Comparison of ENCODE assay signal across 9 mouse cellular contexts in genomic region chr5:43673083-43673482, GRCm38 (mm10). TPM values are rescaled to one million over a fixed set of nuclear protein-coding genes. Genes with fewer than 3 reads are reported as not detected.
DNase-seq lines count a peak whose midpoint lies in the region; ATAC-seq lines count a peak whose summit lies in the region.
"Had no signal": no experiment of that assay in that cellular context is flagged by ENCODE, and none has a peak within 500 bp of the region (broad histone marks: within the 10 kb centered on the region; RNA-seq: fewer than 3 reads in every experiment).

No protein-coding gene starts in this region.

- peak overlapping the region; percentile 61 for H3K4me2 ChIP-seq in hindbrain, embryonic 11.5 days (replicated peaks; ENCODE audit: low read depth, low read length)
- peak overlapping the region; percentile 52 for H3K4me2 ChIP-seq in midbrain, embryonic 11.5 days

- DNase-seq in heart, embryonic 10.5 days (ENCODE audit: low spot score): peak; percentile 58
- DNase-seq in heart, postnatal 4 days: no peak
- peak; percentile 25 for DNase-seq in NIH3T3 (ENCODE audit: low read depth)
- no peak for DNase-seq in hindbrain, embryonic 11.5 days (ENCODE audit: low spot score)
- peak; percentile 83 for DNase-seq in midbrain, embryonic 11.5 days (ENCODE audit: low spot score, missing footprints)
- no peak for DNase-seq in embryo, embryonic 9.5 days (ENCODE audit: extremely low spot score)
- no peak for DNase-seq in thymus, postnatal 10 days (ENCODE audit: low spot score in 2 of 2)
- DNase-seq in cerebellum, postnatal 4 days (ENCODE audit: low spot score in 2 of 2): no peak
- DNase-seq: kidney, adult 9 months had no signal

- peak overlapping the region; percentile 95 for H3K27ac ChIP-seq in heart, embryonic 10.5 days
- no peak overlapping the region for H3K27ac ChIP-seq in hindbrain, embryonic 11.5 days (ENCODE audit: low read depth, low read length)
- no peak overlapping the region for H3K27ac ChIP-seq in midbrain, embryonic 11.5 days (ENCODE audit: low read depth, low read length)

- no peaks in the 10 kb centered on the region for H3K9me3 ChIP-seq in heart, embryonic 10.5 days
- no peaks in the 10 kb centered on the region for H3K9me3 ChIP-seq in hindbrain, embryonic 11.5 days (ENCODE audit: control insufficient read depth, low read length)
- H3K9me3 ChIP-seq in midbrain, embryonic 11.5 days (ENCODE audit: control insufficient read depth, low read length): no peaks in the 10 kb centered on the region

- peak overlapping the region; percentile 87 for H3K9ac ChIP-seq in hindbrain, embryonic 11.5 days (ENCODE audit: low read depth, low read length)
- peak overlapping the region; percentile 77 for H3K9ac ChIP-seq in midbrain, embryonic 11.5 days (ENCODE audit: low read length)

- WGBS in heart, embryonic 10.5 days: 81% methylated on average over 2 of the region's 2 CpGs
- 89% methylated on average over 2 of the region's 2 CpGs for WGBS in hindbrain, embryonic 11.5 days
- 83% methylated on average over 2 of the region's 2 CpGs for WGBS in midbrain, embryonic 11.5 days

- no peaks in the 10 kb centered on the region for H3K27me3 ChIP-seq in heart, embryonic 10.5 days (ENCODE audit: insufficient read depth, poor library complexity, severe bottlenecking)
- H3K27me3 ChIP-seq in hindbrain, embryonic 11.5 days (ENCODE audit: control insufficient read depth, insufficient read depth, low read length): no peaks in the 10 kb centered on the region
- no peaks in the 10 kb centered on the region for H3K27me3 ChIP-seq in midbrain, embryonic 11.5 days (ENCODE audit: control insufficient read depth, insufficient read depth, low read length)

- ATAC-seq in hindbrain, embryonic 11.5 days (ENCODE audit: low FRiP score): no peak
- ATAC-seq in midbrain, embryonic 11.5 days (ENCODE audit: low FRiP score): 0 out of 2 replicates have a peak, but pooled peaks have one; percentile 4

- peaks cover 15% of the 10 kb centered on the region for H3K4me1 ChIP-seq in heart, embryonic 10.5 days
- H3K4me1 ChIP-seq in hindbrain, embryonic 11.5 days (replicated peaks; ENCODE audit: control insufficient read depth, insufficient read depth, low read length): no peaks in the 10 kb centered on the region
- H3K4me1 ChIP-seq in midbrain, embryonic 11.5 days (ENCODE audit: control insufficient read depth, insufficient read depth, low read length): peaks cover 6% of the 10 kb centered on the region; the same call in 1 of the 2 replicates

- peak overlapping the region; percentile 60 for H3K4me3 ChIP-seq in heart, embryonic 10.5 days
- peak overlapping the region; percentile 43 for H3K4me3 ChIP-seq in hindbrain, embryonic 11.5 days (ENCODE audit: low read depth, low read length)
- peak overlapping the region; percentile 40; the same call in 1 of the 2 replicates for H3K4me3 ChIP-seq in midbrain, embryonic 11.5 days (ENCODE audit: low read depth, low read length)

- peaks cover 20% of the 10 kb centered on the region for H3K36me3 ChIP-seq in heart, embryonic 10.5 days
- no peaks in the 10 kb centered on the region for H3K36me3 ChIP-seq in hindbrain, embryonic 11.5 days (ENCODE audit: control insufficient read depth, insufficient read depth, low read length)
- H3K36me3 ChIP-seq in midbrain, embryonic 11.5 days (ENCODE audit: control insufficient read depth, insufficient read depth, low read length): no peaks in the 10 kb centered on the region

RNA-seq across cellular contexts. Expression of gene Cc2d2a, which starts 10.9 kb away (rescaled TPM):
- 8.5 and 8.9 TPM in 2 replicates for polyA plus RNA-seq in heart, embryonic 10.5 days (2016; fragmentation: Nextera tagmentation; extraction: Ambion mirVana)
- 10 to 100 TPM; 12.5 to 13.3 TPM for total RNA-seq in heart, postnatal 4 days (2021)
- 7.4 and 9.4 TPM in 2 replicates for polyA plus RNA-seq in hindbrain, embryonic 11.5 days (2014; fragmentation: Nextera tagmentation; extraction: Ambion mirVana)
- 7.7 and 10.9 TPM in 2 replicates for polyA plus RNA-seq in midbrain, embryonic 11.5 days (2014; fragmentation: Nextera tagmentation; extraction: Ambion mirVana)

Comparison
In these comparisons a context has a peak if more than half of its experiments do, and no peak if none do; other contexts are left out.
1. DNase-seq: peak in heart, embryonic 10.5 days (single experiment), NIH3T3 (single experiment) and midbrain, embryonic 11.5 days (single experiment); none in heart, postnatal 4 days (single experiment), hindbrain, embryonic 11.5 days (single experiment), embryo, embryonic 9.5 days (single experiment), thymus, postnatal 10 days (0 of 2) and cerebellum, postnatal 4 days (0 of 2).
2. Peak in every context shown above with its lines, with median percentiles within 50 percentile points of each other: H3K4me3 ChIP-seq.